Mouse (Mus musculus): ENCODE data around the gene Dusp23. TPM values are rescaled to one million over a fixed set of nuclear protein-coding genes. Genes with fewer than 3 reads are reported as not detected.

Dusp23 gene
- polyA plus RNA-seq, 1 experiment from 2014 or later = 6.8 TPM

- H3K27me3 ChIP-seq = no peaks in the 10 kb centered on the region
- no peak overlapping the region for H3K4me3 ChIP-seq
- no peak overlapping the region for H3K4me2 ChIP-seq (replicated peaks)
- H3K9me3 ChIP-seq = no peaks in the 10 kb centered on the region
- H3K4me1 ChIP-seq = no peaks in the 10 kb centered on the region
- H3K36me3 ChIP-seq = no peaks in the 10 kb centered on the region
- ATAC-seq (ENCODE audit: low FRiP score, low read depth) = no peak
- H3K27ac ChIP-seq (replicated peaks) = no peak overlapping the region
- WGBS = 89% methylated on average over 9 of the region's 9 CpGs
- H3K9ac ChIP-seq (replicated peaks) = no peak overlapping the region
Measured at GRCm38 (mm10) chr1:172649396-172649795, 16.6 kb upstream of the Dusp23 start.

DNA sequence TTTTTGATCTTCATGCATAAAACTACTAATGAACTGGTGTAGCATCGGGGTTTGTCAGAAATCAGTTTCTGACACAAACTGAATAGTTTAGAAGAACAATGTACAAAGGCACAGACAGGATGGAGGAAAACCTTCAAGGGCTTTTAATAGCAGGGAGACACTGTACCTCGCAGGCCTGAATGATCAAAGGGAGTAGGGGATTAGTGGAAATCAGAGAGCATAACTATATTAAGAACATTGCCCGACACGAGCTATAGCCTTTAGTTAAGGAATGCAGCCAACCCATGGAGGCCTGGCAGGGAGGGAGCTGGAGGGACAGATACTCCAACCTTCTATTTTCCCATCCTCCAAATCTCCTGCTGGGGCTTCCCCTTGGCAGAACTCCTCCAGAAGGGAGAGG is 14.5 kb upstream of the Dusp23 start:
- Histone ChIP-seq H3K9me3 (no peaks in the 10 kb centered on the region), H3K36me3 (no peaks in the 10 kb centered on the region), H3K4me3 (no peak overlapping the region), H3K9ac (replicated peaks) (no peak overlapping the region), H3K27me3 (no peaks in the 10 kb centered on the region), H3K4me2 (replicated peaks) (no peak overlapping the region), H3K27ac (replicated peaks) (no peak overlapping the region), H3K4me1 (no peaks in the 10 kb centered on the region)
- no peak for ATAC-seq (ENCODE audit: low FRiP score, low read depth)
- WGBS = 28% methylated on average over 4 of the region's 4 CpGs

- H3K9ac ChIP-seq (replicated peaks) = no peak overlapping the region
- H3K36me3 ChIP-seq = no peaks in the 10 kb centered on the region
- H3K9me3 ChIP-seq = no peaks in the 10 kb centered on the region
- 61% methylated on average over 2 of the region's 2 CpGs for WGBS
- no peaks in the 10 kb centered on the region for H3K4me1 ChIP-seq
- H3K4me2 ChIP-seq (replicated peaks) = no peak overlapping the region
- H3K27ac ChIP-seq (replicated peaks) = no peak overlapping the region
- H3K4me3 ChIP-seq = no peak overlapping the region
- no peak for ATAC-seq (ENCODE audit: low FRiP score, low read depth)
- H3K27me3 ChIP-seq = no peaks in the 10 kb centered on the region
Measured at GRCm38 (mm10) chr1:172638781-172639180, 6.0 kb upstream of the Dusp23 start.

GRCm38 (mm10) chr1:172637801-172638200 is 5.0 kb upstream of the Dusp23 start:
- Histone ChIP-seq H3K4me2 (replicated peaks) (no peak overlapping the region), H3K9me3 (no peaks in the 10 kb centered on the region), H3K27ac (replicated peaks) (no peak overlapping the region), H3K4me3 (no peak overlapping the region), H3K4me1 (no peaks in the 10 kb centered on the region), H3K27me3 (no peaks in the 10 kb centered on the region), H3K9ac (replicated peaks) (no peak overlapping the region), H3K36me3 (no peaks in the 10 kb centered on the region)
- WGBS = 82% methylated on average over 4 of the region's 4 CpGs
- no peak for ATAC-seq (ENCODE audit: low FRiP score, low read depth)

GRCm38 (mm10) chr1:172636266-172636665 is 3.5 kb upstream of the Dusp23 start:
- H3K4me1 ChIP-seq = no peaks in the 10 kb centered on the region
- no peak overlapping the region for H3K4me3 ChIP-seq
- over 99% methylated on average over 5 of the region's 5 CpGs for WGBS
- no peak overlapping the region for H3K4me2 ChIP-seq (replicated peaks)
- H3K9ac ChIP-seq (replicated peaks) = no peak overlapping the region
- no peaks in the 10 kb centered on the region for H3K9me3 ChIP-seq
- H3K27me3 ChIP-seq = no peaks in the 10 kb centered on the region
- H3K27ac ChIP-seq (replicated peaks) = no peak overlapping the region
- no peaks in the 10 kb centered on the region for H3K36me3 ChIP-seq
- ATAC-seq (ENCODE audit: low FRiP score, low read depth) = no peak

GRCm38 (mm10) chr1:172635258-172635657 is 2.5 kb upstream of the Dusp23 start:
- Histone ChIP-seq H3K27ac (replicated peaks) (no peak overlapping the region), H3K36me3 (no peaks in the 10 kb centered on the region), H3K4me2 (replicated peaks) (no peak overlapping the region), H3K9me3 (no peaks in the 10 kb centered on the region), H3K4me1 (no peaks in the 10 kb centered on the region), H3K4me3 (no peak overlapping the region), H3K9ac (replicated peaks) (no peak overlapping the region), H3K27me3 (no peaks in the 10 kb centered on the region)
- ATAC-seq (ENCODE audit: low FRiP score, low read depth) = no peak
- 74% methylated on average over 4 of the region's 4 CpGs for WGBS

DNA sequence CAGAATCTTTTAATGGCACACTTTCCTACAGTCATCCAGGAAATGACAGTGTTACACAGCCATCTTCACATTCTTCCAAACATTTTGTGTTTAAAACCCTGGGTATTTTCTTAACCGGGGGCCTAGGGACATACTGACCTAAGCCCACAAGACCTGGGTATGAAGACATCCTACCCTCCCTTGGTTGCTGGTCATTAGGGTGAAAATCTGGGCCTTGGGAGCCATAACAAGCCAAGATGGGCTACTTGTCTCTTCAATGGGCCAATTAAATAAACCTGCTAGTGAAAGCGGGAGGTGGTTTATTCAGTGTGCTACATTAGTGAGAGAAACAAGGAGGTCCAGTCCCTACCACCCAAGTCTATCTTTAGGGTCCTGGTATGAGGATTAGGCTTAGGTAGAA is 1.4 kb upstream of the Dusp23 start:
- H3K9ac ChIP-seq (replicated peaks) = no peak overlapping the region
- H3K4me3 ChIP-seq = no peak overlapping the region
- ATAC-seq (ENCODE audit: low FRiP score, low read depth) = no peak
- H3K4me2 ChIP-seq (replicated peaks) = no peak overlapping the region
- H3K36me3 ChIP-seq = no peaks in the 10 kb centered on the region
- no peak overlapping the region for H3K27ac ChIP-seq (replicated peaks)
- WGBS = 89% methylated on average over 2 of the region's 2 CpGs
- no peaks in the 10 kb centered on the region for H3K4me1 ChIP-seq
- no peaks in the 10 kb centered on the region; the same call in 1 of the 2 replicates for H3K27me3 ChIP-seq
- no peaks in the 10 kb centered on the region for H3K9me3 ChIP-seq

DNA sequence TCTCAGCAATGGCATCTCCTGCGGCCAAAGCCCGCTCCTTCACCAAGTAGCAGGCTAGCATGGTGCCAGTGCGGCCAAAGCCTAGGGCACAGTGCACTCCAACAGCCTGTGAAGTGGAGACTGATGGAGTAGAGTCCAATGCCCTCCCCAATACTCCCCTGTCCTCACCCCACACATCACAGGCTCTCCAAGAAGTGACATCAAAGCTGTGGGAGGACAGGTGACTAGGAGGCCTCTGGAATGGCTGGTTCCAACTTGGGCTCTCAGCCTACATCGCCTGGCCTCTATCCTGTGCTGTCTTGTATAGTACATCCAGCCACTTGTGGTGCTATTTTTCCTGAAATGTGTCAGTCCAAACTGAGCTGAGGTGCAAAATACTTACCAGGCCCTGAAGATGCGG is 1.0 kb downstream of the Dusp23 start:
- Histone ChIP-seq H3K4me3 (no peak overlapping the region), H3K36me3 (no peaks in the 10 kb centered on the region), H3K4me1 (no peaks in the 10 kb centered on the region), H3K27ac (replicated peaks) (no peak overlapping the region), H3K4me2 (replicated peaks) (no peak overlapping the region), H3K27me3 (no peaks in the 10 kb centered on the region; the same call in 1 of the 2 replicates), H3K9ac (replicated peaks) (no peak overlapping the region), H3K9me3 (no peaks in the 10 kb centered on the region)
- no peak for ATAC-seq (ENCODE audit: low FRiP score, low read depth)
- 83% methylated on average over 5 of the region's 5 CpGs for WGBS

DNA sequence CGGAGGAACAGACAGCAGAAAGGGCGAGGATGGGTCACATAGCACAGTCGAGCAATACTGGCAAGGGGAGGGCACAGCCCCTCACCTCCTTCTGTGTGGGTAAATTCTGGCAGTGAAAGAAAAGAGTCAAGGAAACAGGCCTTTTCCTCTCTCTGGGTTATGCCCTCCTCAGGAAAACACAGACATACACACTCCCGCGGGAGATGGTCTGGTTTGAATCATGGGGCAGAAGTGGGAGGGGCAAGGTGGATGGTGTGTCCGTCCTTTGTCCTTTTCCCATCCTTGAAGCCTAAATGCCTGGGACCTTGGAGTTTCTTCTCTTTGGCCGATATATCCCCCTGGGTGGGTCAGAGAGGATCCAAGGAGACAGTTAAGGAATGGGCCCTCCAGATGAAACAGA is 2.9 kb downstream of the Dusp23 start:
- no peak for ATAC-seq (ENCODE audit: low FRiP score, low read depth)
- no peak overlapping the region for H3K27ac ChIP-seq (replicated peaks)

DNA sequence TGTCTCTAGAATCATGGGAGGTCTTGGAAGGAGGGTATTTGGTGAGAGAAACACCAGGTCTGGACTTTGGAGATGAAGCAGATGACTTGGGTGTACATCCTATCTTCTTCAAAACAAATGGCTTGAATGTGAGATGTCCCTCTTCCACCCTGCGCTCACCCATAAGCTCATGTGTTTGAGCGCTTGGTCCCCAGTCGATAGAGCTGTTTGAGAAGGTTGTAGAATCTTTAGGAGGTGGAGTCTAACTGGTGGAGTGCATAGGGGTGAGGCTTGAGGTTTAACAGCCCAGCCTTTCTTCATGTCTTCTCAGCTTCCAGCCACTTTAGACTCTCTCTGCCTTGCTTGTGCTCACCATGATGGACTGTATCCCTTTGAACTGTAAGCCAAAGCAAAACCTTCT is 6.5 kb downstream of the Dusp23 start:
- no peaks in the 10 kb centered on the region for H3K36me3 ChIP-seq
- no peak overlapping the region for H3K9ac ChIP-seq (replicated peaks)
- H3K9me3 ChIP-seq = no peaks in the 10 kb centered on the region
- WGBS = 92% methylated on average over 3 of the region's 3 CpGs
- no peak overlapping the region for H3K4me3 ChIP-seq
- H3K27ac ChIP-seq (replicated peaks) = no peak overlapping the region
- no peak overlapping the region for H3K4me2 ChIP-seq (replicated peaks)
- no peaks in the 10 kb centered on the region; the same call in 1 of the 2 replicates for H3K27me3 ChIP-seq
- H3K4me1 ChIP-seq = no peaks in the 10 kb centered on the region
- ATAC-seq (ENCODE audit: low FRiP score, low read depth) = no peak

More for the DNA sequence above, 2.9 kb downstream of the Dusp23 start:
- 79% methylated on average over 7 of the region's 7 CpGs for WGBS
- no peaks in the 10 kb centered on the region for H3K36me3 ChIP-seq
- H3K4me3 ChIP-seq = no peak overlapping the region
- no peak overlapping the region for H3K4me2 ChIP-seq (replicated peaks)
- no peaks in the 10 kb centered on the region for H3K9me3 ChIP-seq
- H3K27me3 ChIP-seq = no peaks in the 10 kb centered on the region; the same call in 1 of the 2 replicates
- no peaks in the 10 kb centered on the region for H3K4me1 ChIP-seq
- no peak overlapping the region for H3K9ac ChIP-seq (replicated peaks)

DNA sequence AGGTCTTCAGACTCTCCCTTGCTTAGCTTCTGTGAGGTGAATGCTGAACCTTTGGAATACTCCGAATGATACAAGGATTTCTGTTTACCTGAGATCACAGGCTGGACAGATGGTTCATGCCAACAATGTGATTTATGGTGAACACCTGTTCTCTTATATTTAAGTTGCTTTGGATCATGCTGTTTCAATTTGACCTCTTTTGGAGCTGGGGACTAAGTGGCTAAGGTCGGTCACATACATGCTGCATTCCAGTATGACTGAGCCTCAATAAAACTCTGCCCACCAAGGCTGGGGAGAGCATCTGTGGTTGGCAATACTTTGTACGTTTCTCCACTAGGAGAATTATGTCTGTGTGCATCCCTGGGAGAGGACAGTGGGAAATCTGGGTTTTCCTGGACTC is 8.7 kb downstream of the Dusp23 start:
- Histone ChIP-seq H3K27ac (replicated peaks) (no peak overlapping the region), H3K36me3 (no peaks in the 10 kb centered on the region), H3K4me1 (no peaks in the 10 kb centered on the region), H3K9ac (replicated peaks) (no peak overlapping the region), H3K4me3 (no peak overlapping the region), H3K9me3 (no peaks in the 10 kb centered on the region), H3K4me2 (replicated peaks) (no peak overlapping the region), H3K27me3 (no peaks in the 10 kb centered on the region)
- 79% methylated on average over 3 of the region's 3 CpGs for WGBS
- ATAC-seq (ENCODE audit: low FRiP score, low read depth) = no peak

GRCm38 (mm10) chr1:172623599-172623998 is 9.2 kb downstream of the Dusp23 start:
- no peak overlapping the region for H3K4me3 ChIP-seq
- H3K4me1 ChIP-seq = no peaks in the 10 kb centered on the region
- no peaks in the 10 kb centered on the region for H3K27me3 ChIP-seq
- ATAC-seq (ENCODE audit: low FRiP score, low read depth) = no peak
- H3K4me2 ChIP-seq (replicated peaks) = no peak overlapping the region
- no peaks in the 10 kb centered on the region for H3K36me3 ChIP-seq
- H3K9me3 ChIP-seq = no peaks in the 10 kb centered on the region
- no peak overlapping the region for H3K27ac ChIP-seq (replicated peaks)
- no peak overlapping the region for H3K9ac ChIP-seq (replicated peaks)
- 75% methylated on average over 5 of the region's 5 CpGs for WGBS

DNA sequence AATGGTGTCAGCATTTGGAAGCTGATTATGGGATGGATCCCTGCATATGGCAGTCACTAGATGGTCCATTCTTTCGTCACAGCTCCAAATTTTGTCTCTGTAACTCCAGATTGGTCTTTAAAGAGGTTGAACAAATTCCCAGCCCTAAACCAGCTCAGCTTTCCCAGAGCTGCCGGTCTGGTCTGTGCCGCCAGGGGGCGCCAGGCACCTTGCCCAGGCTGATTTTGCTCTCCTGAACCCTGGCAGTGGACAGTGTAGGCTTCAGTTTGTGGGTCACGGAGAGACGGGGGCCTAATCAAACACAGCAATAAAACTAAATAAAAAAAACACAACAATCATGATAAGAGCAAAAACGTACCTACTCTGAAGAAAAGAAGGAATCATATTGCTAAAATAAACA is 13.5 kb downstream of the Dusp23 start:
- Histone ChIP-seq H3K4me2 (replicated peaks) (no peak overlapping the region), H3K9ac (replicated peaks) (no peak overlapping the region), H3K36me3 (no peaks in the 10 kb centered on the region), H3K4me3 (no peak overlapping the region), H3K4me1 (peaks cover 12% of the 10 kb centered on the region), H3K27ac (replicated peaks) (no peak overlapping the region), H3K9me3 (no peaks in the 10 kb centered on the region), H3K27me3 (no peaks in the 10 kb centered on the region)
- no peak for ATAC-seq (ENCODE audit: low FRiP score, low read depth)
- WGBS = 20% methylated on average over 7 of the region's 7 CpGs
